Mouse (Mus musculus): ENCODE data around the gene Ubash3b. TPM values are rescaled to one million over a fixed set of nuclear protein-coding genes. Genes with fewer than 3 reads are reported as not detected.

Ubash3b gene
- polyA plus RNA-seq, 1 experiment from 2014 or later, result 8.5 TPM

DNA sequence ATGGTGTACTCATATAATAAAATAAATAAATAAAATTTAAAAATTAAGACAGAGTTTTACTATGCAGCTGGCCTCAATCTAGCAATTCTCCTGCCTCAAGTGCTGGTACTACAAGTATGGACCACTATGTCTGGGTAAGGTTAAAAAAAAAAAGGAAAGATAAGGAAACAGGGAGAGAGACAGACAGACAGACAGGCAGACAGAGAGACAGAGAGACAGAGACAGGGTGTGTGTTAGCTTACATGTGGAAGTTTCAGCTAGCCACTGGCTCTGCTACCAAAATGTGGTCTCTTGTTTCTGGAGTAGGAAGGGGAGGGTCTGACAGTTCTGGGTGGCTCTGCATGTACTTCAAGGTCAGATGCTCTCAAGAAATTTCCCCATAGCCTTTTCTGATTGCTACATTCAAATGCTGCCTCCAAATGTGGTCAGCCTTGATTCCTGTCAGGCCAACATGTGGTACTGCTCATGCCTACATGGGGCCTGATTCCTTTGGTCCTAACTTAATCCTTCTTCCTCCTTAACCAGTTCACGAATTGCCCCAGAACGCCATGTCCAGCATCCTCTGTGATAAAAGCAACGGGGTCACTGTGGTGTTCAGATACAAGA lies 89.5 kb downstream of the Ubash3b start:
- Histone ChIP-seq H3K9me3 (no peaks in the 10 kb centered on the region), H3K27me3 (replicated peaks) (no peaks in the 10 kb centered on the region), H3K36me3 (no peaks in the 10 kb centered on the region), H3K27ac (replicated peaks) (peak overlapping the region; percentile 41), H3K4me1 (peaks cover 69% of the 10 kb centered on the region), H3K4me2 (peak overlapping the region; percentile 51; the same call in 1 of the 2 replicates), H3K9ac (no peak overlapping the region; the same call in 1 of the 2 replicates), H3K4me3 (no peak overlapping the region)
- 39% methylated on average over 3 of the region's 3 CpGs for WGBS
- no peak for ATAC-seq (ENCODE audit: extremely low read depth, insufficient number of reproducible peaks, low FRiP score, low TSS enrichment)

DNA sequence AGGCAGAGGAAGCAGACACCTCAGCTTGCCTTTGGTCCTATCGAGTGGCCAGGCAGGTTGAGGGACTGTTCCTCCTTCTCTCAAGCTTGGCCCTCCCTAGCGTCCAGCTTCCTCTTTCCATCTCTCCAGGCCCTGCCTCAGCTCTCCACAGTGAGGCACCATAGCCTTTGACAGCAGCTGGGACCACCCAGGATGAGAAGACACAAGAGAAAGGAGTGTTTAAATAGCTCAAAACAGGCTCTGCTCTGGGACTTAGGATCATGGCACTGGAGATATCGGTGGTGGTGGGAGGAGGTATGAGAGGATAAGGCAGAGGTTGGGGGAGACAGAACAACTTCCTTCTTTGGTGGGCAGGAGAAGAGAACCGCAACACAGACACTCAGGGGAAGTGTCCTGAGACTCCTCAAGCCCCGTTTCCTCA lies 90.7 kb downstream of the Ubash3b start:
- Histone ChIP-seq H3K27me3 (replicated peaks) (no peaks in the 10 kb centered on the region), H3K27ac (replicated peaks) (no peak overlapping the region), H3K36me3 (no peaks in the 10 kb centered on the region), H3K4me3 (no peak overlapping the region), H3K4me1 (peaks cover 64% of the 10 kb centered on the region), H3K9me3 (no peaks in the 10 kb centered on the region), H3K4me2 (no peak overlapping the region), H3K9ac (no peak overlapping the region)
- 36% methylated on average over 5 of the region's 5 CpGs for WGBS
- ATAC-seq (ENCODE audit: extremely low read depth, insufficient number of reproducible peaks, low FRiP score, low TSS enrichment), result no peak

DNA sequence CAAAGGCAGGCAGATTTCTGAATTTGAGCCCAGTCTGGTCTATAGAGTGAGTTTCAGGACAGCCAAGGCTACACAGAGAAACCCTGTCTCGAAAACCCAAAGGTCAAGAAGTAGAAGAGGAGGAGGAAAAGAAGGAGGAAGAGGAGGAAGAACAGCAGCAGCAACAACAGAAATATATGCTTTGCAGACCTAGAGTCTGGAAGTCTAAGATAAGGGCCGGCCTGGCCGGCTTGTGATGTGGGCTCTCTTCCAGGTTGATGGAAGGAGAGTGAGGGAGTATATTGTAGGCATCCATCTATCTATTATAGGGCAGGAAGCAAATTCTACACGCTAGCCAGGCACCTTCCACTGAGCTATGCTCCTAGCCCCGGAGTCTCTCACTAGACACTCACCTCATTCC lies 92.0 kb downstream of the Ubash3b start:
- 39% methylated on average over 5 of the region's 5 CpGs for WGBS
- Histone ChIP-seq H3K27ac (replicated peaks) (peak overlapping the region; percentile 32), H3K4me1 (peaks cover 66% of the 10 kb centered on the region), H3K4me3 (no peak overlapping the region), H3K36me3 (no peaks in the 10 kb centered on the region), H3K27me3 (replicated peaks) (no peaks in the 10 kb centered on the region), H3K9ac (no peak overlapping the region), H3K9me3 (no peaks in the 10 kb centered on the region), H3K4me2 (no peak overlapping the region)
- ATAC-seq (ENCODE audit: extremely low read depth, insufficient number of reproducible peaks, low FRiP score, low TSS enrichment), result no peak

DNA sequence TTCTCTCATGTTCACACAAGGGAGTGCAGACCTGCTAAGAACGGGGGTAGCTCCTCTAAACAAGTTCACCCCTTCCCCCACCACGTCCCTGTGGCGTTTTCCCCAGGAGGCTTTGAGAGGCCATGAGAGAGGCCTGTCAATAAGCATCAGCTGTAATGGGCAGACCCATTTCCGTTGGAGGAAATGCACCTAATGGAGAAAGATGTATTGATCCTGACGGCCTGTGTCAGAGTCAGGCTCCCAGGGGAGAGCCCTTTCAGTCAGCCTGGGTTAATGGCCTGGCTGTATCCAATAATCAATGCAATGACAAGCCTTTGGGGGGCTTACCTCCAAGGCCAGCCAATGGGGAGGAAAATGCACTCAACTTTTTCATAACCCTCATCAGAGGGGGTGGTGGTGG lies 100.1 kb downstream of the Ubash3b start:
- no peak overlapping the region for H3K4me3 ChIP-seq
- WGBS, result 44% methylated on average over 5 of the region's 5 CpGs

DNA sequence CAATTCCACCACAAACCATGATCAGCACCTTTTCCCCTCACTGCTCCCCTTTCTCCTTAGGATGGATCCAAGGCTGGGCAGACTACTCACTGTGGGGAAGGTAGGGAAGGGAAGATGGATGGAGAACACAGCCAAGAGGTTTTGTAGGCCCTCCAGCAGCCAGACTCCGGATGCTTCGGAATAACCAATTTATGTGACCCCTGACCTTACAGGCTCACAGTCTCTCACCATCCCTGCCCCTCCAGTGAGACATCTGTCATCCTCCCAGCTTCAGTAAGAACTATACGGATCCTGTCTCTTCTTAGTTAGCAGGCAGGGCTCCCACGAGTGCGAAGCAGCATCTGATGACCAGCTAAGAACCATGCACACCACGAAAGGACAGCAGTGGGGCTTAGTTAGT lies 100.9 kb downstream of the Ubash3b start:
- no peak overlapping the region for H3K9ac ChIP-seq
- WGBS, result 72% methylated on average over 6 of the region's 6 CpGs
- no peaks in the 10 kb centered on the region for H3K9me3 ChIP-seq
- H3K27ac ChIP-seq (replicated peaks), result no peak overlapping the region
- no peak overlapping the region for H3K4me3 ChIP-seq
- no peak overlapping the region for H3K4me2 ChIP-seq
- no peak for ATAC-seq (ENCODE audit: extremely low read depth, insufficient number of reproducible peaks, low FRiP score, low TSS enrichment)
- H3K27me3 ChIP-seq (replicated peaks), result no peaks in the 10 kb centered on the region
- H3K36me3 ChIP-seq, result no peaks in the 10 kb centered on the region
- H3K4me1 ChIP-seq, result peaks cover 23% of the 10 kb centered on the region

More for the DNA sequence above, 100.1 kb downstream of the Ubash3b start:
- no peaks in the 10 kb centered on the region for H3K36me3 ChIP-seq
- H3K9me3 ChIP-seq, result no peaks in the 10 kb centered on the region
- H3K27ac ChIP-seq (replicated peaks), result no peak overlapping the region
- H3K4me1 ChIP-seq, result peaks cover 23% of the 10 kb centered on the region
- no peak overlapping the region for H3K4me2 ChIP-seq
- H3K9ac ChIP-seq, result no peak overlapping the region
- H3K27me3 ChIP-seq (replicated peaks), result no peaks in the 10 kb centered on the region
- no peak for ATAC-seq (ENCODE audit: extremely low read depth, insufficient number of reproducible peaks, low FRiP score, low TSS enrichment)

DNA sequence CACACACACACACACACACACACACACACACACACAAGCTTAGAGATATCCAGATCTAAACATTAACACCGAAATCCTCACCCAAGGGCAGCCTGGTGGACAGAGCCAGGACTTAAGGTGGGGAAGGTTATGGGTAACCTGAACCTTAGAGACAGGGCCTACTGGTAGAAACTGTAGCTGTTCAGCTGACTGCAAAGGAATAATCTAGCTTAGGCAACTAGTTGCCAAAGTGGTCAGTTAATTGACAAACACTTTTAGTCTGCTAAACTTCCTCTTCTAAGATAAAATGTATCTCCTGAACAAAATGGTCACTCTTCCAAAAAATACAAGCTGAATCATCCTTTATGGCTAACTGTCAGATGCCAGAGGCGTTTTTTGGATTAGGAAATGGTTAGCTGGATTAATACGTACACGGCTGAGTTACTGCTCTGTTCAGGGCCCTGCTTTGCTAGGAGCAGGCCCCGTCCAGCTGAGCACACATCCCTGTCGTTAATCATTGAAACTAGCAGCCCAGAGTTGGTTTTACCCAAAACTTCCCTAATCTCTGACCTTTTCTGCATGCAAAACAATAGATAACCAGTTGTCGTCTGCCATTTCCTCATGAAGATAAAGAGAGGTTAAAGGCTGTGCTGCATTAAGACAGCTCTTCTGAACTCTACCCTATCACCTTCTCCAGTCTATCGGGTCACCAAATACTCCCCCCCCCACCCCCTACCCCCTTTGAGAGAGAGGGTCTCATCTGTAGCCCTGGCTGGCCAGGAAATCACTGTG lies 102.5 kb downstream of the Ubash3b start:
- WGBS, result 51% methylated on average over 8 of the region's 8 CpGs
- H3K4me2 ChIP-seq, result no peak overlapping the region
- no peak overlapping the region for H3K9ac ChIP-seq
- H3K27ac ChIP-seq (replicated peaks), result no peak overlapping the region
- H3K9me3 ChIP-seq, result no peaks in the 10 kb centered on the region
- H3K4me1 ChIP-seq, result peaks cover 15% of the 10 kb centered on the region
- H3K27me3 ChIP-seq (replicated peaks), result no peaks in the 10 kb centered on the region
- no peak for ATAC-seq (ENCODE audit: extremely low read depth, insufficient number of reproducible peaks, low FRiP score, low TSS enrichment)
- H3K4me3 ChIP-seq, result no peak overlapping the region
- no peaks in the 10 kb centered on the region for H3K36me3 ChIP-seq

DNA sequence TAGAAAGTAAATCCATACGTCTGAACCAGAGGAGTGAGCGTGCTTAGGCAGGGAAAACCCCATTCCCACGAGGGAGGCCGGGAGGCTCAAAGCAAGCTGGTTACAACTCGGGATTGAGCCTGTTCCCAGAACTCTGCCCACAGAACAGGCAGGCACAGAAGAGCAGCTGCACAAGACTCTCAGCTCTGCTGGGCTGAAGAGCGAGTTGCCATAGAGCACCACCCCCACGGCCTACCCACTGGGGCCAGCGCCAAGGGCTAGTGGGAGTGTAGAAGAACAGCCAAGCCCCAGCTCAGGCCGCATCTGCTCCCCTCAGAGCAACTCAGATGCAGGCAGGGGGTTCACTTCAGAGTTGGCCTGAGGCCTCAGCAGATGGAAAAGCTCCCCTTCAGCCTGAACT lies 107.3 kb downstream of the Ubash3b start:
- Histone ChIP-seq H3K36me3 (no peaks in the 10 kb centered on the region), H3K4me3 (no peak overlapping the region), H3K4me2 (no peak overlapping the region), H3K27me3 (replicated peaks) (no peaks in the 10 kb centered on the region), H3K9ac (no peak overlapping the region), H3K27ac (replicated peaks) (no peak overlapping the region), H3K9me3 (0 out of 2 replicates have a peak, but pooled peaks cover 3% of the 10 kb centered on the region), H3K4me1 (peaks cover 51% of the 10 kb centered on the region)
- 77% methylated on average over 9 of the region's 9 CpGs for WGBS
- ATAC-seq (ENCODE audit: extremely low read depth, insufficient number of reproducible peaks, low FRiP score, low TSS enrichment), result no peak

DNA sequence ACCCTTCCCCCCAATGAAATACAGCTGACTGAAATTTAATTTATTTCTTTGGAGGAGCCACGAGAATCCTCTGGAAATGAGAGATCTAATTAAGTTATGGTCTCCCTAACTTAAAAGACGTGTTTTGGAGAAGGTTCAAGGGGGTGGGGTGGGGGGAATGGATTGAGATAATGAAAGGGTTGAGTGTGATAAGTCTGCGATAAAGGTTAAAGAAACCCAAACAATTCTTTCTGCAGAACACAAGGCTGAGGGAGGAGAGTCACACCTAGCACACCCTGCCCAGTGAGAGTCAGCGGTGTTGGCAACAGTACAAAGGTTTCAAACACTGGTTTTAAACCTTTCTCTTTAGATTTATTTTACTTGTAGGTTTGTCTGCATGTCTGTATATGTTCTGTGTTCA lies 108.0 kb downstream of the Ubash3b start:
- H3K9me3 ChIP-seq, result 0 out of 2 replicates have a peak, but pooled peaks cover 3% of the 10 kb centered on the region
- H3K4me3 ChIP-seq, result no peak overlapping the region
- H3K27ac ChIP-seq (replicated peaks), result no peak overlapping the region
- ATAC-seq (ENCODE audit: extremely low read depth, insufficient number of reproducible peaks, low FRiP score, low TSS enrichment), result no peak
- no peak overlapping the region for H3K4me2 ChIP-seq
- 62% methylated on average over 4 of the region's 4 CpGs for WGBS
- peaks cover 51% of the 10 kb centered on the region for H3K4me1 ChIP-seq
- no peak overlapping the region for H3K9ac ChIP-seq
- no peaks in the 10 kb centered on the region for H3K36me3 ChIP-seq
- no peaks in the 10 kb centered on the region for H3K27me3 ChIP-seq (replicated peaks)

DNA sequence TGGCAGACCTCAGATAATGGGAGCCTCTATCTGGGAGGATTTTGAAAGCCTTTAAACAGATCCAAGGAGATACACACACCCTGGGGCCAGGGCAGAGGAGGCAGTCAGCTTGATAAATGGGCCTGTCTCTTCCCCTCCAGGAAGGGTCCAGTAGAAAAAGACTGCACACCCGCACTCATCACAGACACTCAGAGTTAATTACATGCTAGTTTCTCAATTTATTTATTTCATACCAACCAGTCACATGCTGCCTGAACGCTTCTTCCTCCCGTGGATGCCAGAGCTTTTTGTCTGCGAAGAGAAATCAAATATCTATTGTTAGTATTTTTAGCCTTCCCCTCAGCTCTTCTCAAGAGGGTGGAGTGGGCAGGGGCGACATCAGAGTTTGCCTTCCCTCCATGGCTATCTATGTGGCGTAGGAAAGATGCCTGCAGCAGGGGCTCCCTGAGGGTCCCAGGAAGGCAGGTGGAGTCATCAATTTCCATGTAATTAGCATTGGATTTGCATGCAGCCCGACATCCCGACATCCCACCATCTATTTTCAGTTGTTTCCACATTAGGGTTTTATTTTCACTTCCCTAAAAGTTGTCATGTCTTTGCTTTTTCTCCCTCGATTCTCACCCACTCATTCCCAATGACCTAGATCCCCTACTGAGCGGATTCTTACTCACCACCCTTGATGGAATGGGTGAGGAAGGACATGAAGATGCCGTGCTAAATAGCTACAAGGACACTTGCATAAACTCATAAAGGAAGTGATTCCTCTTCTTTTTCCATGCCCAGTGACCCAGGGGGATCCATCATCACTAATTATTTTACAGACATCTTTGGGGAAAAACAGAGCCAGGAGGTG lies 110.2 kb downstream of the Ubash3b start:
- Histone ChIP-seq H3K9ac (peak overlapping the region; percentile 33; the same call in 1 of the 2 replicates), H3K9me3 (0 out of 2 replicates have a peak, but pooled peaks cover 3% of the 10 kb centered on the region), H3K4me2 (0 out of 2 replicates have a peak overlapping the region, but pooled peaks have one; percentile 4), H3K4me1 (peaks cover 50% of the 10 kb centered on the region), H3K36me3 (0 out of 2 replicates have a peak, but pooled peaks cover 7% of the 10 kb centered on the region), H3K27me3 (replicated peaks) (no peaks in the 10 kb centered on the region), H3K4me3 (no peak overlapping the region), H3K27ac (replicated peaks) (peak overlapping the region; percentile 46; the same call in 1 of the 2 replicates)
- 45% methylated on average over 11 of the region's 11 CpGs for WGBS
- no peak for ATAC-seq (ENCODE audit: extremely low read depth, insufficient number of reproducible peaks, low FRiP score, low TSS enrichment)

DNA sequence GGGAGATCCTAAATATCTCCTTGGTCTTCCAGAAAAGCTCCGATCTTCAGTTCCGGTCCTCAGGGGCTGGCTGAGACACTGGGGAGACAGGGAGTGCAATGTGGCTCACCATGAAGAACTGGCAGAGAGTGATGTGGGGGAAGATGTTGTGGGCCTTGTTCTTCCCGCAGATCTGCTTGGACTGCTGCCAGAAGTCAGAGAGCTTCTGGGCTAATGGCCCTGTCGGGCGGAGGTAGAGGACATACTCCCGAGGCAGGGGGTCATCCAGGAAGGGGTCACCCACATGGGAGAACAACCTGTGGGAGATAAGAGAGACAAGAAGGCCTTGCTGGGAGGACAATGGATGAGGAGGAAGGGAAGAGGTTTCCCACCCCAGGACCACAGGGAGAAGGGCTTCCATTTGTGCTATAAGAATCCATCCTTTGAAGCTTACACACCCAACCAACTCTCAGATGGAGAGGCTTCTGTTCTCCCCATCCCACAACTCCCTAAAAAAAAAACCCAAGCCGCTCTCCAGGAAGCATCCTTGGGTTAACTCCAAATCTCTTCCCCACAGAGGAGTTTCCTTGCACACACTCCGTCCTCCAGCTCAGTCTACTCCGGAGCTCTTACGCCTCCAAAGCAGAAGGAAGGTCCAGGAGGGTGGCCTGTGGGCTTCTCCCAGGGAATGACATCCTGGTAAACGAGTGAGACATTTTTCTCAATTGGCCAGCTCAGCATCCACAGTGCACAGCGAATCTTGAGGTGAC lies 111.0 kb downstream of the Ubash3b start:
- Histone ChIP-seq H3K4me2 (0 out of 2 replicates have a peak overlapping the region, but pooled peaks have one; percentile 4), H3K36me3 (0 out of 2 replicates have a peak, but pooled peaks cover 7% of the 10 kb centered on the region), H3K9me3 (0 out of 2 replicates have a peak, but pooled peaks cover 3% of the 10 kb centered on the region), H3K27me3 (replicated peaks) (no peaks in the 10 kb centered on the region), H3K27ac (replicated peaks) (peak overlapping the region; percentile 46; the same call in 1 of the 2 replicates), H3K9ac (peak overlapping the region; percentile 33; the same call in 1 of the 2 replicates), H3K4me3 (no peak overlapping the region), H3K4me1 (peaks cover 53% of the 10 kb centered on the region)
- WGBS, result 43% methylated on average over 12 of the region's 12 CpGs
- ATAC-seq (ENCODE audit: extremely low read depth, insufficient number of reproducible peaks, low FRiP score, low TSS enrichment), result no peak
